Mouse (Mus musculus): Measurements from ENCODE around the gene Pigv. TPM values are rescaled to one million over a fixed set of nuclear protein-coding genes. Genes with fewer than 3 reads are reported as not detected.

Gene Pigv
- total and polyA plus RNA-seq, 3 experiments, result 7.9 to 12.0 TPM; not detected in 1

DNA sequence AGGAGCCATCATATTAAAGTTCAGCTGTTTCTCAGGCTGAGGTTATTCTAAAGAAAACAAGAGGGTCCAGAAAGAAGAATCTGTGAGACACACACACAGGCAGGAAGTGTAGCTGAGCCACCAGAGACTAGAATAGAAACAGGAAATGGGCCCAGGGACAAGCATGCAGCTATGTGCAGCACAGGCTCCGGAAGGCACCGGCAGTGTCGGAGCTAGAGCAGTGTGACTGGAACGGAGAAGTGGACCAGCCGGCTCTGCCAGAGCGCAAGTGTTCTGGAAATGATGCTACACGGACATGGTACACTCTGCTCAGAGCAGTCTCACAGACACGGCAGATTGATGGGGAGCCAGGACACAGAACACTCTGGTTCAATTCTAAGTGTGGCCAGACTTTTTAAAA is 34.5 kb upstream of the Pigv start:
- peak; percentile 46 for DNase-seq (ENCODE audit: low read depth, low spot score)
- H3K4me3 ChIP-seq (ENCODE audit: control insufficient read depth in 1 of 2, insufficient read depth in 1 of 2, low read depth in 2 of 2, low read length in 2 of 2), result no peak overlapping the region

GRCm38 (mm10) chr4:133705062-133705461 is 32.6 kb upstream of the Pigv start:
- peak; percentile 82 for DNase-seq (ENCODE audit: low read depth, low spot score)
- Histone ChIP-seq H3K27me3 (ENCODE audit: control insufficient read depth in 1 of 2, insufficient read depth in 2 of 2, low read length in 2 of 2) (no peaks in the 10 kb centered on the region), H3K27ac (ENCODE audit: control insufficient read depth, low read depth, low read length) (peak overlapping the region; percentile 31), H3K9me3 (replicated peaks; ENCODE audit: insufficient read depth, low read length) (no peaks in the 10 kb centered on the region), H3K9ac (ENCODE audit: control insufficient read depth, low read depth, low read length, poor library complexity, severe bottlenecking) (no peak overlapping the region), H3K4me1 (ENCODE audit: control insufficient read depth in 1 of 2, insufficient read depth in 2 of 2, low read length in 2 of 2) (peaks cover 27 to 28% of the 10 kb centered on the region in 2 experiments), H3K4me3 (ENCODE audit: control insufficient read depth in 1 of 2, insufficient read depth in 1 of 2, low read depth in 2 of 2, low read length in 2 of 2) (no peak overlapping the region), H3K79me2 (ENCODE audit: control insufficient read depth, insufficient read depth, low read length, poor library complexity) (peaks cover 10% of the 10 kb centered on the region; the same call in 1 of the 2 replicates), H3K36me3 (ENCODE audit: control insufficient read depth in 1 of 2, insufficient read depth in 2 of 2, low read length in 2 of 2) (peaks cover 44 to 49% of the 10 kb centered on the region in 2 experiments)
- TF ChIP-seq MYC (IDR thresholded peaks at IDR 0.05; ENCODE audit: low read depth, low read length) (0 out of 2 replicates have a peak, but pooled peaks have one; percentile 22), GATA1 (IDR thresholded peaks at IDR 0.05; ENCODE audit: low read depth, low read length) (peak; percentile 52), EP300 (IDR thresholded peaks at IDR 0.05; ENCODE audit: low read depth in 1 of 2, low read length in 2 of 2) (peak; percentile 60 to 62), POLR2A (IDR thresholded peaks at IDR 0.05; ENCODE audit: control insufficient read depth in 1 of 2, insufficient read depth in 1 of 2, low read depth in 1 of 2, low read length in 2 of 2, poor library complexity in 1 of 2) (no peak; a peak in 1 of 4 replicates), SMC3 (IDR thresholded peaks at IDR 0.05; ENCODE audit: low read depth, low read length) (no peak), SIN3A (IDR thresholded peaks at IDR 0.05; ENCODE audit: low read length) (peak; percentile 39; the same call in 1 of the 2 replicates), MAFK (IDR thresholded peaks at IDR 0.05; ENCODE audit: borderline replicate concordance, low read depth, low read length) (no peak), MAZ (IDR thresholded peaks at IDR 0.05; ENCODE audit: low read depth, low read length) (peak; percentile 69; the same call in 1 of the 2 replicates), TCF12 (IDR thresholded peaks at IDR 0.05; ENCODE audit: low read depth, low read length) (peak; percentile 24; the same call in 1 of the 2 replicates), RCOR1 (IDR thresholded peaks at IDR 0.05; ENCODE audit: low read depth, low read length) (0 out of 2 replicates have a peak, but pooled peaks have one; percentile 47), MXI1 (IDR thresholded peaks at IDR 0.05; ENCODE audit: low read depth, low read length) (no peak), MEF2A (IDR thresholded peaks at IDR 0.05; ENCODE audit: extremely low read depth, insufficient replicate concordance, low read depth, low read length, poor library complexity, severe bottlenecking) (no peak), MAX (IDR thresholded peaks at IDR 0.05; ENCODE audit: low read length) (no peak), CTCF (IDR thresholded peaks at IDR 0.05 in 2 of 3, conservative IDR thresholded peaks at IDR 0.05 in 1 of 3; ENCODE audit: control insufficient read depth in 1 of 3, insufficient read depth in 1 of 3, low read depth in 2 of 3, low read length in 3 of 3, poor library complexity in 1 of 3, severe bottlenecking in 1 of 3) (no peak), ETS1 (IDR thresholded peaks at IDR 0.05; ENCODE audit: low read depth, low read length) (peak; percentile 79)

More for the DNA sequence above, 34.5 kb upstream of the Pigv start:
- Histone ChIP-seq H3K79me2 (ENCODE audit: control insufficient read depth, insufficient read depth, low read length, poor library complexity) (peaks cover 8% of the 10 kb centered on the region; the same call in 1 of the 2 replicates), H3K9ac (ENCODE audit: control insufficient read depth, low read depth, low read length, poor library complexity, severe bottlenecking) (no peak overlapping the region), H3K36me3 (ENCODE audit: control insufficient read depth in 1 of 2, insufficient read depth in 2 of 2, low read length in 2 of 2) (peaks cover 43 to 44% of the 10 kb centered on the region in 2 experiments), H3K9me3 (replicated peaks; ENCODE audit: insufficient read depth, low read length) (no peaks in the 10 kb centered on the region), H3K27ac (ENCODE audit: control insufficient read depth, low read depth, low read length) (no peak overlapping the region; the same call in 1 of the 2 replicates), H3K27me3 (ENCODE audit: control insufficient read depth in 1 of 2, insufficient read depth in 2 of 2, low read length in 2 of 2) (no peaks in the 10 kb centered on the region), H3K4me1 (ENCODE audit: control insufficient read depth in 1 of 2, insufficient read depth in 2 of 2, low read length in 2 of 2) (peaks cover 27 to 28% of the 10 kb centered on the region in 2 experiments)
- TF ChIP-seq POLR2A (IDR thresholded peaks at IDR 0.05; ENCODE audit: control insufficient read depth in 1 of 2, insufficient read depth in 1 of 2, low read depth in 1 of 2, low read length in 2 of 2, poor library complexity in 1 of 2), result no peak
- TF ChIP-seq MEF2A (IDR thresholded peaks at IDR 0.05; ENCODE audit: extremely low read depth, insufficient replicate concordance, low read depth, low read length, poor library complexity, severe bottlenecking), result peak; percentile 79; the same call in 1 of the 2 replicates
- TF ChIP-seq CHD1 (IDR thresholded peaks at IDR 0.05; ENCODE audit: low read depth, low read length), result no peak
- 0 out of 4 replicates have a peak, but pooled peaks of 1 of the 2 experiments have one; percentile 7 for TF ChIP-seq EP300 (IDR thresholded peaks at IDR 0.05; ENCODE audit: low read depth in 1 of 2, low read length in 2 of 2)
- TF ChIP-seq SIN3A (IDR thresholded peaks at IDR 0.05; ENCODE audit: low read length), result no peak
- 0 out of 2 replicates have a peak, but pooled peaks have one; percentile 16 for TF ChIP-seq ELF1 (IDR thresholded peaks at IDR 0.05; ENCODE audit: low read depth, low read length)
